Mouse (Mus musculus): ENCODE results near the gene Gabra6.

GRCm38 (mm10) chr11:42365544-42365943 is 44.7 kb upstream of the Gabra6 start:
- no peak for TF ChIP-seq CTCF (IDR thresholded peaks at IDR 0.05; ENCODE audit: low read depth, low read length)
- TF ChIP-seq TAL1 (conservative IDR thresholded peaks at IDR 0.05; ENCODE audit: low read depth, low read length), result no peak
- no peak for TF ChIP-seq GATA1 (IDR thresholded peaks at IDR 0.05; ENCODE audit: borderline replicate concordance, low read length)
- no peak for TF ChIP-seq POLR2AphosphoS5 (IDR thresholded peaks at IDR 0.05; ENCODE audit: insufficient replicate concordance, low read depth, low read length)
- TF ChIP-seq GATA2 (IDR thresholded peaks at IDR 0.05; ENCODE audit: borderline replicate concordance, low read depth, low read length), result no peak
